Mouse (Mus musculus) layer of hippocampus, adult 18-20 months (tissue): ENCODE data around the gene Cebpz. TPM values are rescaled to one million over a fixed set of nuclear protein-coding genes. Genes with fewer than 3 reads are reported as not detected.
A peak's percentile ranks its signal among the peaks of the same experiment; 100 is the strongest.

ENCODE experiments used
- DNase-seq, 2 experiments: peaks; one replicate each; pipeline ENCODE4 v3.0.0; 2022; ENCODE audit warnings: low spot score in 2 of 2
- total RNA-seq, 2 experiments: library from RNA; stranded (reverse); gene quantifications; 2 replicates each; pipeline ENCODE4 v1.2.3; 2021

Cebpz gene
- total RNA-seq, 2 experiments from 2014 or later, result 32.0 to 35.3 TPM

DNA sequence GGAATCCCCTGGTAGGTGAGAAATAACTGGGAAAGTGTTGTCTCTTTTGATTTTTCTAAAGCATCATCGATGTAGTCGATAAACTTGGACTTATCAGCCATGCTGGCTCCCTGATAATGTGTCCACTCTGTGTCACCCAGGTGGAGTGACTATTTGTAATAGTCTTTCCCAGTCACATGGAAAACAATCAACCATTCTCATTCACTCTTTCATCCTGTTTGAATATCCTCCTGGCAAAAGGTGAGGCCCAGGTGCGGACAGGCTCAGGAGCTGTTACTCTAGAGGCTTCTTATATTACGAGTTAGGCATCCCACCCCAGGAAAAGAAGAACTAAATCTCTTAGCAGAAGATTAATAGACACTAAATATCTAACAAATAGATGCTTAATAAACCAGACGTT is 30.0 kb downstream of the Cebpz start, which contains the start of gene Sult6b1:
TSS of gene Sult6b1 (minus strand) at position 101 of the 400 bp plus-strand sequence.
- no peak for DNase-seq

GRCm38 (mm10) chr17:78903158-78903557 is 33.7 kb downstream of the Cebpz start:
- no peak for DNase-seq

DNA sequence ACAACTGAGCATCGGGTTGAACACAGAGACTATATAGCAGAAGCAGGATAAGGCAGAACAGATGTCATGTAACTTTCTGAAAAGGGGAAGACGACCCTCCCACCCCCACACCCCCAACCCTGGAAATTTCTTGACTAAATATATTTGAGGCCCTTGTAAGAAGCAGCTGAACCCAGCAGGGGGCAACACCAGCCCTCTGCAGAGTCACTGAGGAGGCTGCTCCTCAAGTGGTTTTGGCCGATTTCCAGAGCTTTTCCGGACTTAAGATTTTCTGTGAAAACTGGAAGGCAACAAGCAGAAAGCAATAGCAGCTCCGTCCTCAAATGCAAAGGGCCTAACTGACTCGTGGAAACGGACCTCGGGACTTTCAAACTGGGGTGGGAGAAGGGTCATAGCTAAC is 41.5 kb downstream of the Cebpz start:
- DNase-seq, result peak in 1 of 2 experiments; percentile 42

DNA sequence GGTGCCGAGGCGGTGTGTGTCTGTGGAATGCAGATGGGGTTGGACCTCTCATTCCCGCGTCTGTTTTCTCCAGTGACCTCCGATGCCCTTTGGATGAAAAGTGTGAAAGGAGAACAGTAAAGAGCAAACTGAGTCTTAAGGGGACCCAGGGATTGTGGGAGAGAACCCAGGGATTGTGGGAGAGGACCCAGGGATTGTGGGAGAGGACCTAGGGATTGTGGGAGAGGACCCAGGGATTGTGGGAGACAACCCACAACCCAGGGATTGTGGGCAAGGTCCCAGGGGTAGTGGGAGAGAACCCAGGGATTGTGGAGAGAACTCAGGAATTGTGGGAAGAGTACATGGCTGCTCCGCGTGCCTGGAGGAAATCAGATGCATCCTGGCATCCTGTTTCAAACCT is 41.9 kb downstream of the Cebpz start:
- no peak for DNase-seq

GRCm38 (mm10) chr17:78891020-78891419 is 45.8 kb downstream of the Cebpz start:
- no peak for DNase-seq

DNA sequence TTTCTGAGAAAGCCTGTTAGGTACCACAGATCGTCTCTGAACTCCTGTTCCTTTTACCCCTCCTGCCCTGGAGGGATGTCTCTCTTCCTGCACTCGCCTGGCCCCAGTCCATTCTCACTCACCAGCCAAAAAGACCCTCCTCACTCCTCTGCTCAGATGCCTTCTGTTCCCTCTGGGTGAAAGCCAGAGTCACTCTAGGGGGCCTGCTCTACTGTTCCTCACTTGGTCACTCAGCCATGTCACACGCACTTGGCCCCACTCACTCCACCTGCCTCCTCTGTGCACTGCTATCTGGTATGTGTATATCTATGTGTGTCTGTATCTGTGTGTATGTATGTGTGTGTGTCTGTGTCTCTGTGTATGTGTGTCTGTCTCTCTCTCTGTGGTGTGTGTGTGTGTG is 47.7 kb downstream of the Cebpz start:
- DNase-seq, result no peak

GRCm38 (mm10) chr17:78888554-78888953 is 48.3 kb downstream of the Cebpz start:
- no peak for DNase-seq

DNA sequence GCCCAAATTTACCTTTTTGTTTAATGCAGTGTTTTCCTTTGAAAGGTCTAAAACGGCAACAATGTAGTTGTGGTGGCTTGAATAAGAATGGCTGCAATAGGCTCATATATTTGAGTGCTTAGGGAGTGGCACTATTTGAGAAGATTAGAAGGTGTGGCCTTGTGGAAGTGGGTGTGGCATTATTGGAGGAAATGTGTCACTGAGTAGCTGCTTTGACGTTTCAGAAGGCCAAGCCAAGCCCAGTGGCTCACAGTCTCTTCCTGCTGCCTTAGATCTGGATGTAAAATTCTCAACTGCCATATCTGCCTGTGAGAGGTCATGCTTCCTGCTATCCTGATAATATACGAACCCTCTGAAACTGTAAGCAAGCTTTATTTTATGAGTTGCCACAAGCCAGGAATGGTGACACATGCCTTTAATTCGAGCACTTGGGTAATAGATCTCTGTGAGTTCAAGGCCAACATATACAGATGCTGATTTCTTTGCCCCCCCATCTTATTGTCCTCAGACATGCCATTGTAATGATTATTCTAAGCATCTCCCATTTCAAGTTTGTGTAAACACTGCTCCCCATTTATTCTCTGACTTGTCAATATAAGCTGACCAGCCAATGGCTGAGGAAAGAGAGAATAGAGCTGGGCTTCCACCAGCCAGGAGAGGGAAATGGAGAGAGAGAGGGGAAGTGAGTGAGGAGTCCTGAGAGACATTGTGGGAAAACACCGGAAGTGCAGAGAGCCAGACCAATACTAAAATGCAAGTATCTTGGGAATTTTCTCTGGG is 51.4 kb downstream of the Cebpz start:
- no peak for DNase-seq

DNA sequence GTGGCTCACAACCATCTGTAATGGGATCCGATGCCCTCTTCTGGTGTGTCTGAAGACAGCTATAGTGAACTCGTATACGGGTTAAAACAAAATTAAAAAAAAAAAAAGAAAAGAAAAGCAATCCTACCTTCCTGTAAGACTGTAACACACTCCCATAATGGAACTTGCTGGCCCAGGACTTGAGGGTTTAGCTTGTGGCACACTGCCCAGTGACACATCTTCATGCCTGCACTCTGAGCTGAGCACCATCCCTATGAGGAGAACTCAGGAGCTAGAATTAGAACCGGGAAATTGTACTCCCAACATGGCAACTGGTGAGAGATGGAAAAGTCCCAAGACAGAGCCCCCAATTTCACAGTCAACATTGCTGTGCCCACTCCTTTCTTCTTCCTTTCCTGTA is 53.6 kb downstream of the Cebpz start:
- no peak for DNase-seq

DNA sequence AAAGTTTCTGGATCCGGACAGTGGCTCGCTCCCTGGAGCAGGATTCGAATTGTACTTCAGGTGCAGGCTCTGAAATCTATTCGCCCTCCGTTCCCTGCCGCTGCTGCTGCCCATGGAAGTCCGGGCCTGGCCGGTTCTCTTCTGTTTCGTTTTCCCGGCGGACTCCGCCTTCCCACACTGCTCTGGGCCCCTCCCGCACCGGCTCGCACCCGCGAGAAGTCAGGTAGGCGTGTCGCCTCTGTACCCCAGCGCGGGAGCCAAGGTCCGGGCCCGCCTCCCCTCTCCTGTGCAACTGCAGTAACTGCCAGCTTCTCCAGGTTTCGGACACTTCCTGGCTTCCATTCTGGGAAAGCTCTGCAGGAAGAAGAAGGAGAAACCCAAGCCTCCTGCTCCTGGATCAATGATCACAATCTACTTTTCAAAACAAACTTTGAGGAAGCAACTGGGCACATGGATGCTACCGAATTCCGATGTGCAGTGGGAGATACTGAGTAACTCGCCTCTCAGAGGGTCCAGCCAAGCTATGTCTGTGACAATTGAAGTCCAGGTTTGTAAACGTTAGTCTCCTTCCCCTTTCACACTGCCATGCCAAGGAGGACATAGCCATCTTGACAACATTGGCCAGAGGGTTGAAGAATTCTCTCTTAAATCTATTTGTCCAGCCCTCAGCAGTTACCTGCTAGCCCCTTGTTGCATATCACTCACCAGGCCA is 54.3 kb downstream of the Cebpz start, which contains the start of gene Eif2ak2:
TSS of gene Eif2ak2 (minus strand) at position 173 of the 712 bp plus-strand sequence.
- peak; percentile 16 to 25 for DNase-seq

DNA sequence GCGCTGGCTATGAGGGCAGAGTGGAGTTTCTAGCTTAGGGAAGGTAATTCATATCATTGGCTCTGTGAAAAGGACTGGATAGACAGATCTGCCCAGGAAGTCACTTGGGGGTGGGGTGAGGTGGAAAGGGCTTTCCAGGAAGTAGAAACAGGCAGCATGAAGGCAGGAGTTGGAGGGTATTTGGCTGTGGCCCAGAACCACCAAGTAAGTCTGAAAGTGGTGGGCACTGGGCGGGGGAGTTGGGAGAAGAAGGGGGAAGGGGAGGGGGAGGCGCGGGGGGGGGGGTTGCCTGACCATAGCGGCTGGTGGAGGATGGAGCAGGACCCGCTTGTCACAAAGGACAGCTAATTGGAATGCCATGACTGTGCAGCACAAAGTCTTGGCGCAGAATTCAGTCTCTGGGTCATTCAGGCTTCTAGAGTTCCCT is 55.0 kb downstream of the Cebpz start:
- DNase-seq, result no peak

- DNase-seq, result no peak
Observed at GRCm38 (mm10) chr17:78873886-78874285, 63.0 kb downstream of the Cebpz start.

Other genes with a start within 250 kb of the Cebpz start
- gene Strn, start 199.9 kb downstream of the Cebpz start, total RNA-seq, result 10 to 100 TPM; 55.0 to 58.0 TPM
- gene Heatr5b, start 101.7 kb downstream of the Cebpz start, total RNA-seq, result 10 to 100 TPM; 50.8 TPM
- 10 to 100 TPM; 39.9 to 42.5 TPM for gene Gpatch11, start 101.5 kb downstream of the Cebpz start, total RNA-seq
- 1 to 10 TPM; 4.4 to 6.3 TPM for gene Eif2ak2, start 54.5 kb downstream of the Cebpz start, total RNA-seq
- gene Sult6b1, start 30.1 kb downstream of the Cebpz start, total RNA-seq, result not detected
- gene Cebpzos, start 20.6 kb downstream of the Cebpz start, total RNA-seq, result 10 to 100 TPM; 28.0 to 31.4 TPM
- 10 to 100 TPM; 45.8 to 51.1 TPM for gene Ndufaf7, start 70 bp upstream of the Cebpz start, total RNA-seq
- 10 to 100 TPM; 12.0 to 12.9 TPM for gene Prkd3, start 83.8 kb upstream of the Cebpz start, total RNA-seq
- gene Qpct, start 114.8 kb upstream of the Cebpz start, total RNA-seq, result 10 to 100 TPM; 10.7 to 13.4 TPM